Mouse (Mus musculus): ENCODE measurements at regions not wholly inside any gene's neighbourhood (a gene's known extent, or its start where the extent isn't known, plus 50 kb on each side); places are given as distances from the start of the nearest gene placed in this dataset.

- H3K4me3 ChIP-seq = no peak overlapping the region
- H3K27ac ChIP-seq (replicated peaks) = no peak overlapping the region
- H3K9me3 ChIP-seq = no peaks in the 10 kb centered on the region
- H3K36me3 ChIP-seq = no peaks in the 10 kb centered on the region
- no peaks in the 10 kb centered on the region for H3K27me3 ChIP-seq
- H3K4me2 ChIP-seq (replicated peaks) = no peak overlapping the region
- H3K4me1 ChIP-seq = no peaks in the 10 kb centered on the region
- WGBS = 78% methylated on average over 2 of the region's 2 CpGs
- H3K9ac ChIP-seq (replicated peaks) = no peak overlapping the region
- no peak for ATAC-seq (ENCODE audit: low FRiP score, low read depth)
Measured at GRCm38 (mm10) chr9:16994169-16994568, 493.1 kb upstream of the Fat3 start.

DNA sequence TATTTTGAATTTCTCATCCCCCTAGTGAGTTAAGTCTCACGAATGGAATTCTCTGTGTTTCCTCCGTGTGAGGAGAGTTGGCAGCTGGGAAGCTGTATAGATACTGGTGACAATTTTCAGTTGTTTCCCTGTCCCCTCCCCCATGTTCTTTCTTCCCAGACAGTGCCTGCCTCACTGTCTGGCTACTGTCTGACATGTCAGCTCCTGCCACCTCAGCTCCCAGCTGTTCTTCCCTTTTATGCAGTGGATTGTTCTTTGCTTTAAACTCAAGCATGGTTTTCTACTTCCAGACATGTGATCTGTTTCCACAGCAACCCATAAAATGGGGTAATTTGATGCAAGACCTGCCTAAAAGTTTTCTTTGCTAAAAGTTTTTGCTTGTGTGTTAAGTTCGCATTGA is 487.0 kb upstream of the Fat3 start:
- peaks cover 7% of the 10 kb centered on the region; the same call in 1 of the 2 replicates for H3K4me1 ChIP-seq
- H3K4me2 ChIP-seq (replicated peaks) = no peak overlapping the region
- 59% methylated on average over 3 of the region's 3 CpGs for WGBS
- no peak overlapping the region for H3K27ac ChIP-seq (replicated peaks)
- H3K9ac ChIP-seq (replicated peaks) = no peak overlapping the region
- peak; percentile 82 for ATAC-seq (ENCODE audit: low FRiP score, low read depth)
- no peak overlapping the region for H3K4me3 ChIP-seq
- no peaks in the 10 kb centered on the region for H3K9me3 ChIP-seq
- H3K36me3 ChIP-seq = no peaks in the 10 kb centered on the region
- no peaks in the 10 kb centered on the region for H3K27me3 ChIP-seq

GRCm38 (mm10) chr9:16977321-16977720 is 476.2 kb upstream of the Fat3 start:
- no peaks in the 10 kb centered on the region for H3K36me3 ChIP-seq
- H3K27me3 ChIP-seq = no peaks in the 10 kb centered on the region
- no peak for ATAC-seq (ENCODE audit: low FRiP score, low read depth)
- no peak overlapping the region for H3K27ac ChIP-seq (replicated peaks)
- 88% methylated on average over 5 of the region's 5 CpGs for WGBS
- no peaks in the 10 kb centered on the region for H3K9me3 ChIP-seq
- no peaks in the 10 kb centered on the region for H3K4me1 ChIP-seq
- no peak overlapping the region for H3K4me3 ChIP-seq
- H3K9ac ChIP-seq (replicated peaks) = no peak overlapping the region
- no peak overlapping the region for H3K4me2 ChIP-seq (replicated peaks)

- Histone ChIP-seq H3K4me2 (replicated peaks) (no peak overlapping the region), H3K4me3 (no peak overlapping the region), H3K9ac (replicated peaks) (no peak overlapping the region), H3K4me1 (no peaks in the 10 kb centered on the region), H3K27ac (replicated peaks) (no peak overlapping the region), H3K9me3 (no peaks in the 10 kb centered on the region), H3K36me3 (no peaks in the 10 kb centered on the region), H3K27me3 (no peaks in the 10 kb centered on the region)
- 0 out of 2 replicates have a peak, but pooled peaks have one; percentile 41 for ATAC-seq (ENCODE audit: low FRiP score, low read depth)
- 42% methylated on average over 4 of the region's 4 CpGs for WGBS
Measured at GRCm38 (mm10) chr9:16970373-16970772, 469.3 kb upstream of the Fat3 start.

DNA sequence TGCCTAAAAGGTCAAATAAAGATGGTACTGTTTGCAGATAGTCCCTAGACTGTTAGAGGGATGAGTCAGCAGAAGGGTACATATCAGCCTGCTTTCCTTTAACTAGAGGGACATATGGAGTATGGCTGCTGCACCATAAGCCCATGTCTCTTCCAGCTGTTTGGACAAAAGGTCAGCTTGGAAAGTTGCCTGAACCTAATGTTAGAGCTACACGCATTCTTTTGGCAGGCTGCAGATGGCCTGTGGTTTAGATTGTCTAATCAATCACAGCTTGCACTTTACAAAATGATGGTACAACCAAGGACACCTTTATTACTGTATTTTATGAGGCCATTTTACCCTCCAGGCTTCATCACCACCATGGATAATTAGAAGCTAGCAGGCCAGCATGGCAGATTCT is 432.5 kb upstream of the Fat3 start:
- no peaks in the 10 kb centered on the region for H3K27me3 ChIP-seq
- no peak for ATAC-seq (ENCODE audit: low FRiP score, low read depth)
- H3K9ac ChIP-seq (replicated peaks) = no peak overlapping the region
- H3K4me1 ChIP-seq = no peaks in the 10 kb centered on the region
- WGBS = 78% methylated on average over 1 of the region's 1 CpGs
- H3K4me2 ChIP-seq (replicated peaks) = no peak overlapping the region
- H3K9me3 ChIP-seq = no peaks in the 10 kb centered on the region
- no peak overlapping the region for H3K4me3 ChIP-seq
- H3K36me3 ChIP-seq = no peaks in the 10 kb centered on the region
- no peak overlapping the region for H3K27ac ChIP-seq (replicated peaks)

GRCm38 (mm10) chr9:16931586-16931985 is 430.5 kb upstream of the Fat3 start:
- ATAC-seq (ENCODE audit: low FRiP score, low read depth) = no peak
- 87% methylated on average over 3 of the region's 3 CpGs for WGBS
- Histone ChIP-seq H3K27me3 (no peaks in the 10 kb centered on the region), H3K27ac (replicated peaks) (no peak overlapping the region), H3K9ac (replicated peaks) (no peak overlapping the region), H3K4me2 (replicated peaks) (no peak overlapping the region), H3K4me1 (no peaks in the 10 kb centered on the region), H3K36me3 (no peaks in the 10 kb centered on the region), H3K9me3 (no peaks in the 10 kb centered on the region), H3K4me3 (no peak overlapping the region)

GRCm38 (mm10) chr9:16926315-16926984 is 425.4 kb upstream of the Fat3 start:
- Histone ChIP-seq H3K27me3 (no peaks in the 10 kb centered on the region), H3K4me3 (no peak overlapping the region), H3K27ac (replicated peaks) (no peak overlapping the region), H3K36me3 (no peaks in the 10 kb centered on the region), H3K9me3 (no peaks in the 10 kb centered on the region), H3K9ac (replicated peaks) (no peak overlapping the region), H3K4me1 (no peaks in the 10 kb centered on the region), H3K4me2 (replicated peaks) (no peak overlapping the region)
- no peak for ATAC-seq (ENCODE audit: low FRiP score, low read depth)
- 89% methylated on average over 4 of the region's 4 CpGs for WGBS

DNA sequence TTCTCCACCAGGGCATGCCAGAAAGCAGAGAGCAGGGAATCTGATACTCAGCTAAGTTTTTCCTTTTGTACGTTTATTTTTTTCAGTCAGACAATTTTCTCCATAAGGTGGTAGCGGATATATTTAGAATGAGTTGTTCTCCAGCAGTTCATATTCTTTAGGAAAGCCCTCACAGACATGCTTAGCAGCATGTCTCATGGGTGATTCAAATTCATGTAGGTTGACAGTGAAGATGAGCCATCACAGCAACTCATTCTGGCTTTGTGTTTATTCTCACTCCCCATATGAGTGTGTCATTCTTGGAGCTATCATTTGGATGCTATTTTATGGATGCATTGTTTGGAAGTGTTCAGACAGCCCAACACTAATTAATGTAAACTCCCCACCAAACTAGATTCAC is 424.2 kb upstream of the Fat3 start:
- ATAC-seq (ENCODE audit: low FRiP score, low read depth) = no peak
- WGBS = 86% methylated on average over 2 of the region's 2 CpGs

GRCm38 (mm10) chr9:16906155-16906554 is 405.1 kb upstream of the Fat3 start:
- Histone ChIP-seq H3K4me2 (replicated peaks) (no peak overlapping the region), H3K4me3 (no peak overlapping the region), H3K9me3 (no peaks in the 10 kb centered on the region), H3K4me1 (no peaks in the 10 kb centered on the region), H3K27me3 (no peaks in the 10 kb centered on the region), H3K27ac (replicated peaks) (no peak overlapping the region), H3K9ac (replicated peaks) (no peak overlapping the region), H3K36me3 (no peaks in the 10 kb centered on the region)
- ATAC-seq (ENCODE audit: low FRiP score, low read depth) = no peak

More for the DNA sequence above, 424.2 kb upstream of the Fat3 start:
- Histone ChIP-seq H3K4me3 (no peak overlapping the region), H3K9me3 (no peaks in the 10 kb centered on the region), H3K27me3 (no peaks in the 10 kb centered on the region), H3K4me1 (no peaks in the 10 kb centered on the region), H3K27ac (replicated peaks) (no peak overlapping the region), H3K36me3 (no peaks in the 10 kb centered on the region), H3K9ac (replicated peaks) (no peak overlapping the region), H3K4me2 (replicated peaks) (no peak overlapping the region)

DNA sequence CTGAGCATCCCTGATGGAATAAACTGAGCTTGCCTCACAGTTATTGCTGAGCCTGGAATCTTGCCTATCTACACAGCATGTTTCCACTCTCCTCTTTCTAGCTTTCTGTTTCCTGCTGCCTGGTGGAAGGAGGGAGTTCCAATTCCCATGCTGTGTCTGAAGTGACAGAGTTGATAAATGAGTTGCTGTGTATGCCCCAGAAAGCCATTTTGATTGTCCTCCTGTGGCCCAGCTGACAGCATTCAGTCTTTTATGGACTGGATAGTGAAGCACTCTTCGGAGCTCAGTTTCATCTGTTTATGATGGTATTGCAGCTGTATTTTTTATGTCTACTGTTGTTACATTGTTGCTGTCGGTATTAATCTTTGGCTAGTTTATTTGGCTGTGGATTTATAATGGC is 398.0 kb upstream of the Fat3 start:
- no peak overlapping the region for H3K27ac ChIP-seq (replicated peaks)
- H3K4me2 ChIP-seq (replicated peaks) = no peak overlapping the region
- no peaks in the 10 kb centered on the region for H3K9me3 ChIP-seq
- no peak overlapping the region for H3K4me3 ChIP-seq
- WGBS = 85% methylated on average over 2 of the region's 2 CpGs
- no peak overlapping the region for H3K9ac ChIP-seq (replicated peaks)
- ATAC-seq (ENCODE audit: low FRiP score, low read depth) = no peak
- no peaks in the 10 kb centered on the region for H3K4me1 ChIP-seq
- H3K27me3 ChIP-seq = no peaks in the 10 kb centered on the region
- H3K36me3 ChIP-seq = no peaks in the 10 kb centered on the region

DNA sequence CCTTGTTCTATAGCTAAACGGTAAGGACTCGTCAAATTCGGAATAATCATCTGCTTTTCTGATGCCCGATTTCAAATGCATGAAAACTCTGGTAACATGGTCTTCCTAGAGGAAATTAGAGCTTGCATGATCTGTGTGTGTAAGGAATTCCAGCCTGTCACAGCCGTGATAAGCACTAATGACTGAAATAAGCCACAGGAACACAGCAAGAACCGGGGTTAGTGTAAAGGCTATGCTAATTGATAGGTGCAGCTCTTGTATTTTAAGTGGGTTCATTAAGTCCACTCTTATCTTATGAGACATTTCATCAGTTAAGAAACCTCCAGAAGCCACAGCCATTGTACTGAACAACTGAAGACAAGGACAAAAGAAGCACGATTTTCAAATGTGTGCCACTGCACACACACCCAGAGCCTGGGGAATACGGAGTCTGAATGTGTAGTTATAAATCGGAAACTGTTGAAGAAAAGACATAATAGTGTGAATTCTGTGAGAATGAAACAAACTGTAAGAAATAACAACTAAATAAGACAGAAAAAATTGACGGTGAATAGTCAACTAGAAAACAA is 351.5 kb upstream of the Fat3 start:
- Histone ChIP-seq H3K4me2 (replicated peaks) (no peak overlapping the region), H3K36me3 (no peaks in the 10 kb centered on the region), H3K4me1 (no peaks in the 10 kb centered on the region; the same call in 1 of the 2 replicates), H3K9me3 (no peaks in the 10 kb centered on the region), H3K4me3 (no peak overlapping the region), H3K27me3 (no peaks in the 10 kb centered on the region), H3K9ac (replicated peaks) (no peak overlapping the region), H3K27ac (replicated peaks) (no peak overlapping the region)
- ATAC-seq (ENCODE audit: low FRiP score, low read depth) = no peak
- 79% methylated on average over 10 of the region's 10 CpGs for WGBS

DNA sequence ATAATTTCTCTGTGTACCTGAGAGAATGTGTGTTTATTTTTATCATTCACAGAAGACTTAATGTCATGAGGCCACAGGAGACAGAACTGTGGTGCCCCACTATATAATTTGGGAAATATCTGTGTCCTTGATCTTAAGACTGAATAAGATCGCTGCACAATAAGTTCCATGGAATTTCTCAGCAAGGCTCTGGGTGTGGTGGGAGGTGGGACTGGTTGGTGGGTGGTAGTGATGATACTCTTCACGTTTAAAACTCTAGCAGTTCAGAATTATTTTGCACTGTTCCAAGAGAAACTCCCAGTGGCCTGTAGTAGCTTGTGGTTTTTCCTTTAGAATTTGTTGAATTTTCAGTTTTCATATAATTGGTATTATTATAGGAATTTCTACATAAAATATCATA is 307.4 kb upstream of the Fat3 start:
- Histone ChIP-seq H3K27ac (replicated peaks) (no peak overlapping the region), H3K27me3 (no peaks in the 10 kb centered on the region), H3K9me3 (no peaks in the 10 kb centered on the region), H3K4me2 (replicated peaks) (no peak overlapping the region), H3K4me3 (no peak overlapping the region), H3K4me1 (no peaks in the 10 kb centered on the region), H3K36me3 (no peaks in the 10 kb centered on the region), H3K9ac (replicated peaks) (no peak overlapping the region)
- WGBS = 73% methylated on average over 2 of the region's 2 CpGs
- ATAC-seq (ENCODE audit: low FRiP score, low read depth) = no peak

DNA sequence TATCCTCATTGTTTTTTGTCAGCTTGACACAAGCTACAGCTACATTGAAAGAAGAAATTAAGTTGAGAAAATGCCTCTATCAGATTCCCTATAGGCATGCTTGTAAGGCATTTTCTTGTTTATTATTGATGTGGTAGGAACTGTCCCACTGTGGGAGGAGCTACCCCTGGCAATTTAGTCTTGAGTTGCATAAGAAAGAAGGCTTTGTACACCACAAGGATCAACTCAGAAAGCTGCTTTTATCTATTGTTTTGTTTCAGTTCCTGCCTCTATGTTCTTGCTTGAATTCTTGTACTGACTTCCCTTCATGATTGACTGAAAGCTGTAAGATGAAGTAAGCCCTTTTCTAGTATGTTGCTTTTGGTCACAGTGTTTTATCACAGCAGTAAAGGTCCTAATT is 271.8 kb upstream of the Fat3 start:
- no peaks in the 10 kb centered on the region for H3K4me1 ChIP-seq
- no peak overlapping the region for H3K4me2 ChIP-seq (replicated peaks)
- no peaks in the 10 kb centered on the region for H3K36me3 ChIP-seq
- H3K9me3 ChIP-seq = no peaks in the 10 kb centered on the region
- no peak overlapping the region for H3K27ac ChIP-seq (replicated peaks)
- ATAC-seq (ENCODE audit: low FRiP score, low read depth) = no peak
- H3K27me3 ChIP-seq = no peaks in the 10 kb centered on the region
- H3K4me3 ChIP-seq = no peak overlapping the region
- no peak overlapping the region for H3K9ac ChIP-seq (replicated peaks)
